Mouse (Mus musculus): ENCODE measurements at regions not wholly inside any gene's neighbourhood (a gene's known extent, or its start where the extent isn't known, plus 50 kb on each side); places are given as distances from the start of the nearest gene placed in this dataset.

GRCm38 (mm10) chr4:55891656-55892055 lies 359.4 kb upstream of the Klf4 start:
- H3K27me3 ChIP-seq (ENCODE audit: control insufficient read depth, insufficient read depth, insufficient read length) = no peaks in the 10 kb centered on the region
- H3K79me2 ChIP-seq (ENCODE audit: control insufficient read depth, insufficient read depth) = no peaks in the 10 kb centered on the region
- no peak overlapping the region for H3ac ChIP-seq (ENCODE audit: control insufficient read depth, insufficient read length)
- no peaks in the 10 kb centered on the region for H3K36me3 ChIP-seq (ENCODE audit: control insufficient read depth, insufficient read depth)
- no peak overlapping the region for H3K4me3 ChIP-seq
- TF ChIP-seq MAX (IDR thresholded peaks at IDR 0.05; ENCODE audit: low read depth) = no peak
- no peak for TF ChIP-seq CEBPB (IDR thresholded peaks at IDR 0.05; ENCODE audit: insufficient read depth, poor library complexity, severe bottlenecking)
- TF ChIP-seq E2F4 (IDR thresholded peaks at IDR 0.05; ENCODE audit: insufficient read depth) = no peak
- TF ChIP-seq REST (IDR thresholded peaks at IDR 0.05; ENCODE audit: insufficient read depth, insufficient read length) = no peak
- TF ChIP-seq USF1 (IDR thresholded peaks at IDR 0.05; ENCODE audit: low read depth) = no peak
- no peak for TF ChIP-seq SRF (IDR thresholded peaks at IDR 0.05; ENCODE audit: control insufficient read depth, insufficient read length, low read depth)
- no peak for TF ChIP-seq TCF12 (IDR thresholded peaks at IDR 0.05; ENCODE audit: insufficient read depth, poor library complexity, severe bottlenecking)
- TF ChIP-seq MYOG (IDR thresholded peaks at IDR 0.05; ENCODE audit: control insufficient read depth in 1 of 3, insufficient read depth in 1 of 3, insufficient read length in 2 of 3, low read depth in 2 of 3) = no peak
- no peak for TF ChIP-seq POLR2A (IDR thresholded peaks at IDR 0.05; ENCODE audit: insufficient read length, low read depth)
- no peak for TF ChIP-seq TCF3 (IDR thresholded peaks at IDR 0.05; ENCODE audit: insufficient read length, low read depth)
- TF ChIP-seq POLR2AphosphoS2 (IDR thresholded peaks at IDR 0.05; ENCODE audit: insufficient read length, low read depth) = no peak
- no peak for TF ChIP-seq MYOD1 (IDR thresholded peaks at IDR 0.05; ENCODE audit: control insufficient read depth in 1 of 3, insufficient read length in 2 of 3, low read depth in 2 of 3)
- H3K4me2 ChIP-seq (ENCODE audit: low read depth) = no peak overlapping the region

- H3K79me2 ChIP-seq (ENCODE audit: control insufficient read depth, insufficient read depth) = no peaks in the 10 kb centered on the region
- no peak overlapping the region for H3K4me2 ChIP-seq (ENCODE audit: low read depth)
- H3K27me3 ChIP-seq (ENCODE audit: control insufficient read depth, insufficient read depth, insufficient read length) = no peaks in the 10 kb centered on the region
- no peak overlapping the region for H3K4me3 ChIP-seq
- no peaks in the 10 kb centered on the region for H3K36me3 ChIP-seq (ENCODE audit: control insufficient read depth, insufficient read depth)
- TF ChIP-seq USF1 (IDR thresholded peaks at IDR 0.05; ENCODE audit: low read depth) (no peak), POLR2AphosphoS2 (IDR thresholded peaks at IDR 0.05; ENCODE audit: insufficient read length, low read depth) (no peak), MYOG (IDR thresholded peaks at IDR 0.05; ENCODE audit: control insufficient read depth in 1 of 3, insufficient read depth in 1 of 3, insufficient read length in 2 of 3, low read depth in 2 of 3) (no peak), CEBPB (IDR thresholded peaks at IDR 0.05; ENCODE audit: insufficient read depth, poor library complexity, severe bottlenecking) (no peak), POLR2A (IDR thresholded peaks at IDR 0.05; ENCODE audit: insufficient read length, low read depth) (no peak), MYOD1 (IDR thresholded peaks at IDR 0.05; ENCODE audit: control insufficient read depth in 1 of 3, insufficient read length in 2 of 3, low read depth in 2 of 3) (no peak), E2F4 (IDR thresholded peaks at IDR 0.05; ENCODE audit: insufficient read depth) (no peak), MAX (IDR thresholded peaks at IDR 0.05; ENCODE audit: low read depth) (no peak)
- no peak overlapping the region for H3ac ChIP-seq (ENCODE audit: control insufficient read depth, insufficient read length)
Observed at GRCm38 (mm10) chr4:55887581-55887980, 355.3 kb upstream of the Klf4 start.

GRCm38 (mm10) chr4:55882541-55882940 lies 350.3 kb upstream of the Klf4 start:
- Histone ChIP-seq H3K36me3 (ENCODE audit: control insufficient read depth, insufficient read depth) (no peaks in the 10 kb centered on the region), H3ac (ENCODE audit: control insufficient read depth, insufficient read length) (no peak overlapping the region), H3K27me3 (ENCODE audit: control insufficient read depth, insufficient read depth, insufficient read length) (no peaks in the 10 kb centered on the region), H3K79me2 (ENCODE audit: control insufficient read depth, insufficient read depth) (no peaks in the 10 kb centered on the region), H3K4me3 (no peak overlapping the region), H3K4me2 (ENCODE audit: low read depth) (no peak overlapping the region)
- TF ChIP-seq SRF (IDR thresholded peaks at IDR 0.05; ENCODE audit: control insufficient read depth, insufficient read length, low read depth) (no peak), MYOD1 (IDR thresholded peaks at IDR 0.05; ENCODE audit: control insufficient read depth in 1 of 3, insufficient read length in 2 of 3, low read depth in 2 of 3) (no peak), MYOG (IDR thresholded peaks at IDR 0.05; ENCODE audit: control insufficient read depth in 1 of 3, insufficient read depth in 1 of 3, insufficient read length in 2 of 3, low read depth in 2 of 3) (no peak), TCF3 (IDR thresholded peaks at IDR 0.05; ENCODE audit: insufficient read length, low read depth) (no peak), POLR2A (IDR thresholded peaks at IDR 0.05; ENCODE audit: insufficient read length, low read depth) (no peak), TCF12 (IDR thresholded peaks at IDR 0.05; ENCODE audit: insufficient read depth, poor library complexity, severe bottlenecking) (no peak), POLR2AphosphoS2 (IDR thresholded peaks at IDR 0.05; ENCODE audit: insufficient read length, low read depth) (no peak), MAX (IDR thresholded peaks at IDR 0.05; ENCODE audit: low read depth) (no peak), E2F4 (IDR thresholded peaks at IDR 0.05; ENCODE audit: insufficient read depth) (no peak), USF1 (IDR thresholded peaks at IDR 0.05; ENCODE audit: low read depth) (no peak), REST (IDR thresholded peaks at IDR 0.05; ENCODE audit: insufficient read depth, insufficient read length) (no peak)

GRCm38 (mm10) chr4:55875304-55875703 lies 343.0 kb upstream of the Klf4 start:
- Histone ChIP-seq H3K79me2 (ENCODE audit: control insufficient read depth, insufficient read depth) (no peaks in the 10 kb centered on the region), H3K36me3 (ENCODE audit: control insufficient read depth, insufficient read depth) (no peaks in the 10 kb centered on the region), H3K27me3 (ENCODE audit: control insufficient read depth, insufficient read depth, insufficient read length) (no peaks in the 10 kb centered on the region), H3K4me3 (no peak overlapping the region), H3ac (ENCODE audit: control insufficient read depth, insufficient read length) (no peak overlapping the region), H3K4me2 (ENCODE audit: low read depth) (no peak overlapping the region)
- TF ChIP-seq CEBPB (IDR thresholded peaks at IDR 0.05; ENCODE audit: insufficient read depth, poor library complexity, severe bottlenecking) = no peak
- TF ChIP-seq USF1 (IDR thresholded peaks at IDR 0.05; ENCODE audit: low read depth) = no peak
- no peak for TF ChIP-seq TCF12 (IDR thresholded peaks at IDR 0.05; ENCODE audit: insufficient read depth, poor library complexity, severe bottlenecking)
- no peak for TF ChIP-seq MYOD1 (IDR thresholded peaks at IDR 0.05; ENCODE audit: control insufficient read depth in 1 of 3, insufficient read length in 2 of 3, low read depth in 2 of 3)
- no peak for TF ChIP-seq POLR2AphosphoS2 (IDR thresholded peaks at IDR 0.05; ENCODE audit: insufficient read length, low read depth)
- TF ChIP-seq REST (IDR thresholded peaks at IDR 0.05; ENCODE audit: insufficient read depth, insufficient read length) = no peak
- TF ChIP-seq POLR2A (IDR thresholded peaks at IDR 0.05; ENCODE audit: insufficient read length, low read depth) = no peak

- H3K4me3 ChIP-seq = no peak overlapping the region
- no peaks in the 10 kb centered on the region for H3K36me3 ChIP-seq (ENCODE audit: control insufficient read depth, insufficient read depth)
- no peaks in the 10 kb centered on the region for H3K27me3 ChIP-seq (ENCODE audit: control insufficient read depth, insufficient read depth, insufficient read length)
- H3K4me2 ChIP-seq (ENCODE audit: low read depth) = no peak overlapping the region
- no peak for TF ChIP-seq TCF3 (IDR thresholded peaks at IDR 0.05; ENCODE audit: insufficient read length, low read depth)
- no peak for TF ChIP-seq CEBPB (IDR thresholded peaks at IDR 0.05; ENCODE audit: insufficient read depth, poor library complexity, severe bottlenecking)
- TF ChIP-seq MAX (IDR thresholded peaks at IDR 0.05; ENCODE audit: low read depth) = no peak
- TF ChIP-seq TCF12 (IDR thresholded peaks at IDR 0.05; ENCODE audit: insufficient read depth, poor library complexity, severe bottlenecking) = no peak
- TF ChIP-seq SRF (IDR thresholded peaks at IDR 0.05; ENCODE audit: control insufficient read depth, insufficient read length, low read depth) = no peak
- no peak for TF ChIP-seq REST (IDR thresholded peaks at IDR 0.05; ENCODE audit: insufficient read depth, insufficient read length)
- no peak for TF ChIP-seq MYOD1 (IDR thresholded peaks at IDR 0.05; ENCODE audit: control insufficient read depth in 1 of 3, insufficient read length in 2 of 3, low read depth in 2 of 3)
- TF ChIP-seq USF1 (IDR thresholded peaks at IDR 0.05; ENCODE audit: low read depth) = no peak
- TF ChIP-seq POLR2AphosphoS2 (IDR thresholded peaks at IDR 0.05; ENCODE audit: insufficient read length, low read depth) = no peak
- no peak for TF ChIP-seq POLR2A (IDR thresholded peaks at IDR 0.05; ENCODE audit: insufficient read length, low read depth)
- TF ChIP-seq MYOG (IDR thresholded peaks at IDR 0.05; ENCODE audit: control insufficient read depth in 1 of 3, insufficient read depth in 1 of 3, insufficient read length in 2 of 3, low read depth in 2 of 3) = no peak
- no peak for TF ChIP-seq E2F4 (IDR thresholded peaks at IDR 0.05; ENCODE audit: insufficient read depth)
- H3K79me2 ChIP-seq (ENCODE audit: control insufficient read depth, insufficient read depth) = no peaks in the 10 kb centered on the region
- H3ac ChIP-seq (ENCODE audit: control insufficient read depth, insufficient read length) = no peak overlapping the region
Observed at GRCm38 (mm10) chr4:55874875-55875274, 342.6 kb upstream of the Klf4 start.

Data from myocyte (in vitro differentiated cells).